Mouse (Mus musculus) spleen, adult 2 months (tissue): ENCODE measurements around the gene Hk2. TPM values are rescaled to one million over a fixed set of nuclear protein-coding genes. Genes with fewer than 3 reads are reported as not detected.

Source experiments
- DNase-seq, 2 experiments: peaks; one replicate each; pipeline versions ENCODE4 v3.0.0 to v3.0.0-alpha.2; 2012 to 2021; ENCODE audit warnings: low spot score in 2 of 2, low read depth in 1 of 2
- H3K27ac ChIP-seq: fragments of 200-500 bp; 2 replicates; pipeline ENCODE4 v1.5.1; 2012; ENCODE audit warnings: low read length, inconsistent platforms; ENCODE audit not compliant: insufficient read depth
- H3K27me3 ChIP-seq: fragments of 200-500 bp; 2 replicates; pipeline ENCODE4 v1.6.1; 2012; ENCODE audit warnings: mild to moderate bottlenecking, moderate library complexity, low read length, inconsistent platforms; ENCODE audit not compliant: control insufficient read depth, insufficient read depth
- H3K36me3 ChIP-seq: fragments of 200-500 bp; 2 replicates; pipeline ENCODE4 v1.6.1; 2012; ENCODE audit warnings: mild to moderate bottlenecking, low read length, inconsistent platforms; ENCODE audit not compliant: control insufficient read depth, insufficient read depth
- H3K4me1 ChIP-seq: fragments of 200-500 bp; 2 replicates; pipeline ENCODE4 v1.6.1; 2011; ENCODE audit warnings: inconsistent platforms; ENCODE audit not compliant: control insufficient read depth, insufficient read depth, insufficient read length
- H3K4me3 ChIP-seq: fragments of 200-500 bp; 2 replicates; pipeline ENCODE4 v1.5.1; 2011; ENCODE audit warnings: mild to moderate bottlenecking, inconsistent platforms; ENCODE audit not compliant: insufficient read depth, insufficient read length; ENCODE audit errors: extremely low read depth
- CTCF ChIP-seq: fragments of 200-500 bp; IDR thresholded peaks from 2 replicates; pipeline ENCODE4 v1.5.1; 2011; ENCODE audit warnings: mild to moderate bottlenecking, inconsistent platforms; ENCODE audit not compliant: insufficient read depth, insufficient read length, insufficient replicate concordance; ENCODE audit errors: extremely low read depth
- POLR2A ChIP-seq: fragments of 200-500 bp; IDR thresholded peaks from 2 replicates; pipeline ENCODE4 v1.6.1; 2011; ENCODE audit warnings: low read depth, low read length, inconsistent platforms
- WGBS: fragments of 180-500 bp; shearing (Covaris S2); methylation state at CpG from one replicate; pipeline ENCODE4 v1.1.7; 2018; 5-methylcytosine and 5-hydroxymethylcytosine counted together
- polyA plus RNA-seq: library from polyadenylated mRNA; depleted of rRNA; stranded (reverse); fragments of >200 nt; gene quantifications from 2 replicates; pipeline ENCODE4 v1.2.3, GENCODE M21; 2012; rRNA removed

Gene Hk2
- polyA plus RNA-seq: 2.6 and 2.7 TPM in 2 replicates

DNA sequence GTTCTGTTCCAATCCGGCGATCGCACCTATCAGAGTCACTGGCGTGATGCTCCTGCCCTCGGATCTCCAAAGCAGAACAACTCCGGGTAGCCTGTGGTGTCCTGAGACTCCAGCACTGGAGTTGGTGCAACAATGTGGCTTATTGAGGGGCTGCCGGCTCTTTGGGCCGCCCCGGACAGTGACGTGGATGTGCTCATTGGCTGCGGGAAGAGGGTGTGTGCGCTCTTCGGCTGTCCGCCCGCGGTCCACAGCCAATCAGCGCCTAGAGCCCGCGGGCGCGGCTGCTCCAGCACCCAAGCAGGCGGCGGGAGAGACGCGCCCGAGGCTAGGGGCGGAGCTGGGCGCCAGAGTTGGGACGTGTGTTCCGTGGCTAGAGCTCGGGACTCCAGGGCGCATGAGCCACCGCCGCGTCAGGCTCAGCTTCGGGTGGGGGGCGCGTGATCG, at the start of gene Hk2:
Gene Hk2 (minus strand): TSS at position 134 of the 444 bp plus-strand sequence.
- WGBS: under 1% methylated on average over 39 of the region's 39 CpGs
- TF ChIP-seq CTCF (no peak), POLR2A (no peak; the same call in 1 of the 2 replicates)
- Histone ChIP-seq H3K36me3 (no peaks in the 10 kb centered on the region), H3K27me3 (no peaks in the 10 kb centered on the region), H3K27ac (peak within 1 kb of the TSS; percentile 24), H3K4me1 (peaks cover 6% of the 10 kb centered on the region; the same call in 1 of the 2 replicates), H3K4me3 (peak within 1 kb of the TSS; percentile 67)
- DNase-seq: peak; percentile 53 to 76

DNA sequence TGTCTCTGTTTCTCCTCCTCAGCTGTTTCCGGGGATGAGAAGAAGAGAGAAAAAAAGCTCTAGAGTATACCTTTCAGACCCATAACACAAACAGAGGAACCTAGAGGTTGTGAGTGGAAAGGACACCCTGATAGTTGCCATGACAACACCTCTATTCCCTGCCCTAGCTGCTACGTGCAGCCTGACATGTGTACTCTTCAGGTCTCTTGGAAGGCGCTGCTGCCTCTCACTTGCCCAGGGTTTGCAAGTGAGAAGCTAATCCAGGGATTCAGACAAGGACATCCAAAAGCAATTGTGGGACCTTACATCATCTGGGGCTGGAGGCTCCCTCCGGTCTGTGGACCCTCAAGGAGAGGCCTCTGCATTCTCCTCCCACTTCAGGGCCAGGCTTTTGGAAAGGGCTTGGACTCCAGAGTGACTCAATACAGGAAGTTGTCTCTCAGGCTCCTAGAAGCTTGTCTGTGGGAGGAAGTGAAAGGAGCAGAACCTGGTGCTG, 47.6 kb upstream of the Hk2 start:
- Histone ChIP-seq H3K36me3 (no peaks in the 10 kb centered on the region), H3K27ac (peak overlapping the region; percentile 41; the same call in 1 of the 2 replicates), H3K4me3 (no peak overlapping the region), H3K4me1 (peaks cover 8% of the 10 kb centered on the region; the same call in 1 of the 2 replicates), H3K27me3 (no peaks in the 10 kb centered on the region)
- 35% methylated on average over 4 of the region's 4 CpGs for WGBS
- no peak for DNase-seq
- TF ChIP-seq POLR2A: no peak
- no peak for TF ChIP-seq CTCF

DNA sequence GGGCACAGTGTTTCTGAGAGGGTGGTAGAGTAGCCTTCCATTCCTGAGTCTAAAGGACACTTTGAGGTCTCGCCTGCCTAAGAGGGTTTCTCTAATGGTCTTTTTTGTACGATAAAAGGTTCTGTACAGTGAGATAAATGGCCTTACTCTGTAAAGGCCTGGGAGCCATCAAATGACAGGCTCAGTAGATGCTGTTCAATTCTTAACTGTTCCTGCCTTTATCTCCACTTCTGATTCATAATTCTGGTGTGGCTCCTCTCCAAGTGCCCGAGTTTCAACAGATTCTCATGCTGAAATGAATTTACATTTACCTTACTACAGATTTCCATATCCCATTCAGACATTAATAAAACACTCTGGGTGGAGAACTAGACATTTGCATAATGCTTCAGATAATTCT, 46.5 kb upstream of the Hk2 start:
- 76% methylated on average over 3 of the region's 3 CpGs for WGBS
- H3K27ac ChIP-seq: no peak overlapping the region
- TF ChIP-seq POLR2A (no peak), CTCF (no peak)
- H3K36me3 ChIP-seq: no peaks in the 10 kb centered on the region
- no peaks in the 10 kb centered on the region for H3K27me3 ChIP-seq
- no peak overlapping the region for H3K4me3 ChIP-seq
- DNase-seq: no peak
- H3K4me1 ChIP-seq: peaks cover 8% of the 10 kb centered on the region; the same call in 1 of the 2 replicates

DNA sequence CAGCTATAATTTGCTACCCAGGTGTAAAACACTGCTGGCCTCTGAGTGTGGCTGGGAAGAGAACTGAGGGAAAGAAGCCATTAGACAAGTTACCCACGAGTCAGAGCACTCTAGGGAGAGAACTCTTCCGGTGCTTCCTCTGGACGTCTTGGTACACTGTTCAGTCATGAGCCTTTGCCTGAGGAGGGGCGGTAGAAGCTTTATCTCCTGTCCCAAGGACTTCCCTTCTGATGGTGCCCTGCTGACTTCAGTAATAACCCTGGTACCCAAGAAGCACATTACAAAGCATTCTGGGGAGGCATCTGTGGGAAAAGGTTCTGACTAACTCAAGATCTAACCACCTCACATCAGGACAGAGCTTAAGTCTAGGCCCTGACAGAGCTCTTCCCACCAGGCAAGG, 40.6 kb upstream of the Hk2 start:
- H3K27me3 ChIP-seq: no peaks in the 10 kb centered on the region
- no peak for DNase-seq
- no peak overlapping the region for H3K27ac ChIP-seq
- H3K36me3 ChIP-seq: no peaks in the 10 kb centered on the region
- H3K4me1 ChIP-seq: no peaks in the 10 kb centered on the region
- 34% methylated on average over 4 of the region's 4 CpGs for WGBS
- no peak for TF ChIP-seq POLR2A
- no peak for TF ChIP-seq CTCF
- no peak overlapping the region for H3K4me3 ChIP-seq

DNA sequence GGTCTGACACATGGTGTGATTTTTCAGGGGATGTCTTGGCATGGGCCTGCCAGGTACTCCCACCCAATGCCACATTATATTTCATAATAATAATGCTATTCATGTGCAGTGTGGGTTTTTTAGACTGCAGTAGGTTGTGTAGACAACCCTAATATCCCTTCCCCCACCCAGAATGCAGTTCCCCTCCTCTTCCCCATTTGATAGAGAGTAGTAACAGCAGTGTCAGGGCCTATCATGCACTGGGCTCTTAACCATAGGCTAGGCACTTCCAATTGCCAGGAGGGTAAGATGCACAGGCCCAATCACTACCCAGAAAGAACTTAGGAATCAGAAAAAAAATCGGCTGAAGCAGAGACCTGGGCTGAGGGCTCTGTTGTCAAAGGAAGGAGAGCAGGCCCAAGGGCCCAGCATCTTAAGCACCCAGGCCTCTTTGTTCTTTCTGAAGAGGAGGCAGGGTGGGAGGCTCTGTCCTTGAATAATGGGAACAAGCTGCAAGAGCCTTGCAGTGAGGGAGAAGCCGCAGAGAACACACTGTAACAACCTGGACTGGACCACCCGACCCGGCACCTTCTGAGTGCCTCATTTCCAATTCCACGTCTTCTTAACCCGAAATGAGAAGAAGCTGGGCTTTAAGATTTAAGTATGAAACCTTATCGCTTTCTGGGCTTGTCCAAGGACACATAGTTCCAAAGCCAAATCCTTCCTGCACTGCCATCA, 33.9 kb upstream of the Hk2 start:
- Histone ChIP-seq H3K27ac (no peak overlapping the region), H3K4me3 (no peak overlapping the region), H3K36me3 (no peaks in the 10 kb centered on the region), H3K4me1 (no peaks in the 10 kb centered on the region), H3K27me3 (no peaks in the 10 kb centered on the region)
- 90% methylated on average over 7 of the region's 7 CpGs for WGBS
- no peak for TF ChIP-seq CTCF
- TF ChIP-seq POLR2A: no peak
- DNase-seq: no peak

DNA sequence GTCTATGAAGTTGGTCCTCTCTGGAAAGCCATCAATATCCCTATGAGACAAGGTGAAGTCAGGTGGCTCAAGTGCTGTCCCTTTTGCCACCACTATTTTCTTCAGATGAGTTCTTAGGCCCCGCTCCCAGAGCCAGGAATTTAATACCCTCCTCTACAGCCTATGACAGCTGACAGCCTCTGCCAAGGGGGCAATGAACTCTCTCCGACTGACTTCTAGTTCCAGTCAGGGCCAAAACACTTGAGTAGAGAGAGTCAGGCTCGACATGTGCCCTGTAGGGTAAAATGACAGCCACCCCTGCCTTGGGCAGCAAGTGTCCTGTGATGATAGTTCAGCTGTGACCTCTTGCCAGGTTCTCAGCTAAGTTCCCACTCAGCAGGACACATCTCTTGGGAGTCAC, 32.7 kb upstream of the Hk2 start:
- WGBS: 82% methylated on average over 3 of the region's 3 CpGs
- Histone ChIP-seq H3K27me3 (no peaks in the 10 kb centered on the region), H3K36me3 (no peaks in the 10 kb centered on the region), H3K4me1 (no peaks in the 10 kb centered on the region), H3K27ac (no peak overlapping the region), H3K4me3 (no peak overlapping the region)
- TF ChIP-seq CTCF (no peak), POLR2A (no peak)
- DNase-seq: no peak

DNA sequence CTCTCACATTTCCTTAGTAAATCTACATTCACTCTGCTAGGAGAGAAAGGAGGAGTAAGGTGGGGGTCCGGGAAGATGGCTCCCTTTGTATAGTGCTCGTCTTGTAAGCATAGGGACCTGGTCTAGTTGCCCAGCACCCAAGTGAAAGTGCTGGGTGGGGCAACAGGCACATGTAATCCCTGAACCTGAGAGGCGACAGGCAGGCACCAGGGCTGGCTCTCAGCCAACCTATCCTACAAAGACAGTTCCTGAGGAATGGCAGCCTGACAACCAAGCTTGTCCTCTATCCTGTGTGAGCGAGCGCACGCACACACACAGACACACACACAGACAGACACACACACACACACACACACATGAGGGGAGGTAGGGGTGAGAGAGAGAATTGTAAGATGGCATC, 32.2 kb upstream of the Hk2 start:
- Histone ChIP-seq H3K4me1 (no peaks in the 10 kb centered on the region), H3K36me3 (no peaks in the 10 kb centered on the region), H3K27ac (no peak overlapping the region), H3K27me3 (no peaks in the 10 kb centered on the region), H3K4me3 (no peak overlapping the region)
- no peak for TF ChIP-seq POLR2A
- no peak for TF ChIP-seq CTCF
- DNase-seq: no peak
- 93% methylated on average over 6 of the region's 6 CpGs for WGBS
